Mouse (Mus musculus) heart, embryonic 13.5 days (tissue): ENCODE data around the gene Prpf40b. TPM values are rescaled to one million over a fixed set of nuclear protein-coding genes. Genes with fewer than 3 reads are reported as not detected.

ENCODE experiments used
- ATAC-seq: fragments of 200-750 bp; cut with Nextera tagmentation; 2 replicates; pipeline ENCODE4 v1.8.0; 2017; ENCODE audit warnings: moderate TSS enrichment; ENCODE audit not compliant: insufficient number of reproducible peaks, low FRiP score, low TSS enrichment; ENCODE audit errors: extremely low read depth
- H3K27ac ChIP-seq: fragments of 300-500 bp; sonication (generic); replicated peaks from 2 replicates; pipeline ENCODE4 v1.5.1; 2015; ENCODE audit warnings: moderate library complexity, mild to moderate bottlenecking, inconsistent platforms
- H3K27me3 ChIP-seq: fragments of 300-500 bp; sonication (generic); replicated peaks from 2 replicates; pipeline ENCODE4 v1.6.1; 2015; ENCODE audit warnings: mild to moderate bottlenecking, inconsistent platforms
- H3K36me3 ChIP-seq: fragments of 300-500 bp; sonication (generic); 2 replicates; pipeline ENCODE4 v1.6.1; 2015; ENCODE audit warnings: mild to moderate bottlenecking, inconsistent platforms
- H3K4me1 ChIP-seq: fragments of 300-500 bp; sonication (generic); 2 replicates; pipeline ENCODE4 v1.6.1; 2015; ENCODE audit warnings: inconsistent platforms
- H3K4me2 ChIP-seq: fragments of 300-500 bp; sonication (generic); 2 replicates; pipeline ENCODE4 v1.6.1; 2015; ENCODE audit warnings: inconsistent platforms, mild to moderate bottlenecking, moderate library complexity
- H3K4me3 ChIP-seq: fragments of 300-500 bp; sonication (generic); 2 replicates; pipeline ENCODE4 v1.5.1; 2015; ENCODE audit warnings: moderate library complexity, mild to moderate bottlenecking, inconsistent platforms
- H3K9ac ChIP-seq: fragments of 300-500 bp; sonication (generic); 2 replicates; pipeline ENCODE4 v1.6.1; 2015; ENCODE audit warnings: inconsistent platforms, mild to moderate bottlenecking, moderate library complexity
- H3K9me3 ChIP-seq: fragments of 300-500 bp; sonication (generic); 2 replicates; pipeline ENCODE4 v1.6.1; 2016; ENCODE audit warnings: inconsistent platforms
- WGBS: fragments of 180-500 bp; shearing (Covaris S2); methylation state at CpG from one replicate; pipeline ENCODE4 v1.1.7; 2015; ENCODE audit warnings: mixed read lengths; 5-methylcytosine and 5-hydroxymethylcytosine counted together
- polyA plus RNA-seq: library from polyadenylated mRNA; unstranded; fragments of >200 nt; fragmentation: Nextera tagmentation; extraction: Ambion mirVana; gene quantifications from 2 replicates; pipeline ENCODE4 v1.2.1, GENCODE M21; 2015

Gene Prpf40b
- polyA plus RNA-seq, 1 experiment from 2014 or later, result 41.5 TPM

DNA sequence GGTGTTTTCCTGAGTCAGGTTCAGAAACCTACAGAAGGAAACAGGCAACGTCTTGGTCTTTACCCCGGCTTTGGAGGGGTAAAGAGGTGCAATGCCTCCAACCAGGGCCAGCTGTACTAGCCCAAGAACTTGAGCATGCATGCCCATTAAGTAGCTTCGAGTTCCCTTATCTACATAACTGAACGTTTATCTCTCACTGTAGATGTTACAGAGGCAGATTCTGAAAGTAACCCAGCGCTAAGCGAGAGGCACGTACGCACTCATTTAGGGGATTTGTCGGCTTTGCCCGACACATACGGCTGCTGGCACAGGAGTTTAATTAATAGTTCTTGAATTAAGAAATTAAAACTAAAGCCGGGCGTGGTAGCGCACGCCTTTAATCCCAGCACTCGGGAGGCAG, 600 bp upstream of the Prpf40b start:
- H3K4me2 ChIP-seq, result peak overlapping the region; percentile 77
- no peaks in the 10 kb centered on the region for H3K27me3 ChIP-seq
- no peaks in the 10 kb centered on the region for H3K36me3 ChIP-seq
- peak overlapping the region; percentile 87; the same call in 1 of the 2 replicates for H3K27ac ChIP-seq
- ATAC-seq, result no peak
- WGBS, result 16% methylated on average over 16 of the region's 16 CpGs
- peaks cover 24% of the 10 kb centered on the region for H3K4me1 ChIP-seq
- peak overlapping the region; percentile 83 for H3K9ac ChIP-seq
- peak overlapping the region; percentile 67 for H3K4me3 ChIP-seq
- no peaks in the 10 kb centered on the region for H3K9me3 ChIP-seq

DNA sequence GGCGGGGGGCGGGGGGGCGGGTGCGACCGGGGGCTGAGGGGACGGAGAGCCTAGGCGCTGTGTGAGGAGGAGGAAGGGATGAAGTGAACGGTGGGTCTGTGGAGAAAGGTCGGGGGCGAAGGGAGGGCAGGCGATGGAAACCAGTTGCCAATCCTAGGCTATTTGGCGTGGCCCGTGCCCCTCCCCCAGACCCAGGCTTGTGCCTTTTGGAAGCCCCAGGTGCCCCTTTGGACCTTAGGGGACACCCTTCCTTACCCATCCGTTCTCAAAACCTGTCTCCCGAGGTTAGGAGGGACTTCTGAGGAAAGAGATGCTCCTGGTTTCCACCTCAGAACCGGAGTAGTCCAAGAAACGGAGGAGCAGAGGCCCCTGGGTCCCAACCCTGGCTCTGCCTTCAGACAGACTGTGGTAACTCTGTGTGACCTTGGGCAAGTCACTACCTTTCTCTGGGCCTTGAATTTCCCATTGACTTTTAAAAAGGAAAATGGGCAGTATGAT, 646 bp downstream of the Prpf40b start, which contains the start of gene Fam186b:
Fam186b (minus strand) TSS at position 405 of the 498 bp plus-strand sequence.
- ATAC-seq, result peak; percentile 22; the same call in 1 of the 2 replicates

DNA sequence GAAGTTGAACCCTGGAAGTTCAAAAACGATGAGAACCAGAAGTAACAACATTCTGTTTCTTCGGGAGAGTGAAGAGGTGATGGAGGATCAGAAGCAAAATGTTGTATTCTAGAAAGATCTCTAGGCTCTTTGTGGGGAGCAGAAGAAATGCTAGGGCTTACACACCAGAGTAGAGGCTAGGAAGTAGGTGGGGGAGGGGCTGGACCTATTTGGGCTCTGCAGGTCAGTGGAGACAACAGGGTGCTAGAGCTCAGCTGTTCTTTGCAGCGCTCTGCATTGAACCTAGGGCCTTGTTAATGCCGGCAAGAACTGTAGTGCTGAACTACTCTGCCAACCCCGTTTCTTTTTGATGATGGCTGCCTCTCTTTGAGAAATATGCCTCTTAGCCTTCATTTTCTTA, 1.3 kb downstream of the Prpf40b start:
- Histone ChIP-seq H3K36me3 (peaks cover 10% of the 10 kb centered on the region; the same call in 1 of the 2 replicates), H3K9ac (0 out of 2 replicates have a peak overlapping the region, but pooled peaks have one; percentile 83), H3K4me2 (peak overlapping the region; percentile 77), H3K9me3 (no peaks in the 10 kb centered on the region), H3K4me1 (peaks cover 24% of the 10 kb centered on the region), H3K27ac (peak overlapping the region; percentile 87; the same call in 1 of the 2 replicates), H3K4me3 (peak overlapping the region; percentile 67), H3K27me3 (no peaks in the 10 kb centered on the region)
- ATAC-seq, result no peak
- WGBS, result 41% methylated on average over 5 of the region's 5 CpGs

More for the DNA sequence above, 646 bp downstream of the Prpf40b start, which contains the start of gene Fam186b:
- H3K4me1 ChIP-seq, result peaks cover 24% of the 10 kb centered on the region
- H3K9me3 ChIP-seq, result no peaks in the 10 kb centered on the region
- peak within 1 kb of the TSS; percentile 83 for H3K9ac ChIP-seq
- peak within 1 kb of the TSS; percentile 87 for H3K27ac ChIP-seq
- peak within 1 kb of the TSS; percentile 67 for H3K4me3 ChIP-seq
- H3K4me2 ChIP-seq, result peak within 1 kb of the TSS; percentile 77
- H3K36me3 ChIP-seq, result peaks cover 10% of the 10 kb centered on the region; the same call in 1 of the 2 replicates
- no peaks in the 10 kb centered on the region for H3K27me3 ChIP-seq
- WGBS, result 2% methylated on average over 14 of the region's 17 CpGs

DNA sequence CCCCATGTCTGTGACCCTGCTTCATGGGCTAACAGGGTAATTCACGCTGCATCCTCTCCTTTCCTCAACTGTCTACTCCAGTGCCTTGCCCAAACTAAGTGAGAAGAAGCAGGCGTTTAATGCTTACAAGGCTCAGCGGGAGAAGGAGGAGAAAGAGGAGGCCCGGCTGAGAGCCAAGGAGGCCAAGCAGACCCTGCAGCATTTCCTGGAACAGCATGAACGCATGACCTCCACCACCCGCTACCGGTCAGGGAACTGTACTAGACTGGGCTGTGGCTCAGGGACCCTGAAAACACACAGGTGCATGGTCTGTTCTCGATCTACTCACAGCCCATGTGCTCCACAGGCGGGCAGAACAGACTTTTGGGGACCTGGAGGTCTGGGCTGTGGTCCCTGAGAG, 12.6 kb downstream of the Prpf40b start:
- no peak overlapping the region for H3K9ac ChIP-seq
- WGBS, result 81% methylated on average over 9 of the region's 9 CpGs
- no peak overlapping the region for H3K4me2 ChIP-seq
- no peak for ATAC-seq
- H3K27me3 ChIP-seq, result no peaks in the 10 kb centered on the region
- H3K4me3 ChIP-seq, result no peak overlapping the region
- H3K27ac ChIP-seq, result no peak overlapping the region
- H3K4me1 ChIP-seq, result no peaks in the 10 kb centered on the region
- H3K36me3 ChIP-seq, result peaks cover 98% of the 10 kb centered on the region
- no peaks in the 10 kb centered on the region for H3K9me3 ChIP-seq

DNA sequence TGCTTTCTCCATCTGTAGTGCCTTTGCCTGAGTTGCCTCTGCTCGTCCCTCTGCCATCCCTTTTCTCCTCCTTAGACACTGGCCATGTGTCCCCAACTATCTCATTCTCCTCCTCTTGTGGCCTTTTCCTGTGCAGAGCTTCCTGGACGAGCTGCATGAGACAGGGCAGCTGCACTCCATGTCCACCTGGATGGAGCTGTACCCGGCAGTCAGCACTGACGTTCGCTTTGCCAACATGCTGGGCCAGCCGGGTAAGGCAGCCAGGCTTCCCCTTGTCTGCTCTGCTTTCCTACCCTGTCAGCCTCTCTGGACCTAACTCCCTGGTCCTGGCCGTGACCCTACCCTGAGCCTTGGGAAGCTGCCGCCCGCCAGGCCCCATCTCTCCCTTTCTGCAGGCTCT, 14.7 kb downstream of the Prpf40b start:
- Histone ChIP-seq H3K9me3 (no peaks in the 10 kb centered on the region), H3K27me3 (no peaks in the 10 kb centered on the region), H3K4me3 (no peak overlapping the region), H3K4me1 (no peaks in the 10 kb centered on the region), H3K9ac (no peak overlapping the region), H3K27ac (no peak overlapping the region), H3K4me2 (no peak overlapping the region), H3K36me3 (peaks cover 98% of the 10 kb centered on the region)
- WGBS, result 82% methylated on average over 9 of the region's 9 CpGs
- ATAC-seq, result no peak

DNA sequence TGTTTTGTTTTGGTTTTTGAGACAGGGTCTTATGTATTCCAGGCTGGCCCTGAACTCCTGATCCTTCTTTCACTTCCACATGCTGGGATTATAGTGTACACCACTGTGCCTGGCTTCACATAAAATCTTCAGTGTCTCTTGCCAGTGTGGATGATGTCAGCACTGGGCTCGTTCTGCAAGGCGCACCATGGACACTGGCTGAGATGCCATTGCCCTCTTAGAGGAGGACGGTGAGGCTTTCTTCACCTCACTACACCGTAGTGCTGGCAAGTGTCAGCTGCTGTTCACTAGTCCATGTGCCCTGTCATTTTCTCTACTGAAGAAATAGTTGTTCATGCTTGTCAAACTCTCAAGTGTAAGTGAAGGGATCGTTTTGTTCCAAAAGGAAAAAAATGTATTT, 15.7 kb downstream of the Prpf40b start:
- 81% methylated on average over 5 of the region's 5 CpGs for WGBS
- no peak overlapping the region for H3K4me3 ChIP-seq
- peaks cover 98% of the 10 kb centered on the region for H3K36me3 ChIP-seq
- H3K9me3 ChIP-seq, result no peaks in the 10 kb centered on the region
- H3K9ac ChIP-seq, result no peak overlapping the region
- H3K27ac ChIP-seq, result no peak overlapping the region
- no peaks in the 10 kb centered on the region for H3K4me1 ChIP-seq
- no peak overlapping the region for H3K4me2 ChIP-seq
- H3K27me3 ChIP-seq, result no peaks in the 10 kb centered on the region
- no peak for ATAC-seq

DNA sequence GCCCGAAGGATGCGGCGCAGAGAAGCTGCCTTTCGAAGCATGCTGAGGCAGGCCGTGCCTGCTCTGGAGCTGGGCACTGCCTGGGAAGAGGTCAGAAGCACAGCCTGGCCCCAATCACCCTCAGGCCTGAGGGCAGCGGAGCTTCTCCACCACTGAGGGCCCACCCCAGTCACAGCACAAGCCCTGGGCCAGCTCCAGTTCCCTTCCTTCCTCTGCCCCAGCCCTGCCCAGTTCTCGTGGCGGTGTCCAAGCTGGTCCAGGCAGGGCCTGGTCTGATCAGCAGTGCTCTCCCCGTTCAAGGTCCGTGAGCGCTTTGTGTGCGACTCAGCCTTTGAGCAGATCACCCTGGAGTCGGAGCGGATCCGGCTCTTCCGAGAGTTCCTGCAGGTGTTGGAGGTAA, 20.0 kb downstream of the Prpf40b start:
- H3K4me1 ChIP-seq, result peaks cover 8% of the 10 kb centered on the region
- H3K4me2 ChIP-seq, result no peak overlapping the region
- H3K4me3 ChIP-seq, result no peak overlapping the region
- no peak overlapping the region for H3K9ac ChIP-seq
- H3K27ac ChIP-seq, result no peak overlapping the region
- no peak for ATAC-seq
- H3K27me3 ChIP-seq, result no peaks in the 10 kb centered on the region
- peaks cover 98% of the 10 kb centered on the region for H3K36me3 ChIP-seq
- no peaks in the 10 kb centered on the region for H3K9me3 ChIP-seq
- WGBS, result 89% methylated on average over 16 of the region's 16 CpGs

DNA sequence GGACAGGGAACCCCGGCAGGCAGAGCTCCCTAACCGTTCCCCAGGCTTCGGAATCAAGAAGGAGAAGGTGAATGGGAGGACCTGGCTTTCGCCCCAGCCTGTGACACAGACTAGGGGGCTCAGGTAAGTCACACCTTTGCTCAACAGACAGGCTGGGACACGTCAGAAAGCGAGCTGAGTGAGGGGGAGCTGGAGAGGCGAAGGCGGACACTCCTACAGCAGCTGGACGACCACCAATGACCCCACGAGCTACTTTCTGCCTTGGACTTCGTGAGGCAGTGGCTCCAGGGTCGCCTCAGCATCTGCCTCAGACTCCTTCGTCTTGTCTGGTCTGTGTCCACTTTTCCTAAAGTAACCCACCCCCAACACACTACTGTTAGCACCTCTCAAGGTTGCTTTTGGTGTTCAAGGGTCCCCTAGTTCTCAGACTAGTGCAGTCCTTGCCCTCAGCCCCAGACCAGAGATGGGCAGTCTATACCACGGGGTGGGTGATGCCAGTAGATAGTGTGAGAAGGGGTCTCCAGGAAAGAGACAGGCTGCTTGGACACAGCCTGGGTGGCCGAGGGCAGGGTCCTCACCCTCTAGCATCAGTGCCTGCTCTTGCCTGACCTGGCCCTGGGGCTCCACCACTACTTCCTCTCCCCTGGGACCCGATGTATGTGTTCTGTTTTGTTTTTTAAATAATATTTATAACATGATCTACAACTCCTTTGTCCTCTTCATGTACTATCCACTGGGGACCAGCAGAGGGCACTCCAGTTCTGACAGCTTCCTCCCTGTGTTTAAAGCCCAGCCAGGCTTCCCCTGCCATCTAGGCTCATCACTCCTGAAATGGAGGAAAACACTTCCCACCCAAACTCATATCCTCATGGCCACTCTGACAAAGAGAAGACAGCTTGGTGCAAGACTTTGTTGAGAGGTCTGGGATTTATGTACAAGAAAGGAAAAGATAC, 21.7 kb downstream of the Prpf40b start:
- H3K4me1 ChIP-seq, result peaks cover 10% of the 10 kb centered on the region
- H3K4me2 ChIP-seq, result no peak overlapping the region
- peak overlapping the region; percentile 84 for H3K27ac ChIP-seq
- H3K9ac ChIP-seq, result no peak overlapping the region
- H3K36me3 ChIP-seq, result peaks cover 98% of the 10 kb centered on the region
- 74% methylated on average over 16 of the region's 16 CpGs for WGBS
- no peaks in the 10 kb centered on the region for H3K27me3 ChIP-seq
- no peak for ATAC-seq
- no peak overlapping the region for H3K4me3 ChIP-seq
- H3K9me3 ChIP-seq, result no peaks in the 10 kb centered on the region

DNA sequence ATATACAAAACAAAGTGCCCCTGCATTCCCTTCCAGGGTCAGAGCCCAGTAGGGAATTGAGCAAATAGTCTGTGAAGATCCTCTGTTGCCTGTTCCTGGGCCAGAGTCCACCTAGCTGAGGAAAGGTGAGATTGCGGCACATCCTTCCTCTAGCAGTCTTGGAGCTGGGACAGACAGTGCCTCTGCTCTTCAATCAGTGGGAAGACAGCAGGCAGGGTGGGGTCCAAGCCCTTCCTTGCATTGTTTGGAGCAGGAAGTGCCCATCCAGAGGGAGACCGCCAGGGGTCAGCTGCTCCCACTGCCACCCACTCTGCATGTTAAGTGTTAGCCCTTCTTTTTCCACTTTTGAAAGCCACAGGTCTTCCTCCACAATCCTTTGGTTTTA, 22.4 kb downstream of the Prpf40b start:
- 52% methylated on average over 2 of the region's 2 CpGs for WGBS
- H3K36me3 ChIP-seq, result peaks cover 98% of the 10 kb centered on the region
- no peak overlapping the region for H3K4me3 ChIP-seq
- H3K9me3 ChIP-seq, result no peaks in the 10 kb centered on the region
- H3K9ac ChIP-seq, result peak overlapping the region; percentile 58
- H3K27me3 ChIP-seq, result no peaks in the 10 kb centered on the region
- H3K27ac ChIP-seq, result peak overlapping the region; percentile 84
- H3K4me1 ChIP-seq, result peaks cover 10% of the 10 kb centered on the region
- no peak for ATAC-seq
- H3K4me2 ChIP-seq, result no peak overlapping the region

DNA sequence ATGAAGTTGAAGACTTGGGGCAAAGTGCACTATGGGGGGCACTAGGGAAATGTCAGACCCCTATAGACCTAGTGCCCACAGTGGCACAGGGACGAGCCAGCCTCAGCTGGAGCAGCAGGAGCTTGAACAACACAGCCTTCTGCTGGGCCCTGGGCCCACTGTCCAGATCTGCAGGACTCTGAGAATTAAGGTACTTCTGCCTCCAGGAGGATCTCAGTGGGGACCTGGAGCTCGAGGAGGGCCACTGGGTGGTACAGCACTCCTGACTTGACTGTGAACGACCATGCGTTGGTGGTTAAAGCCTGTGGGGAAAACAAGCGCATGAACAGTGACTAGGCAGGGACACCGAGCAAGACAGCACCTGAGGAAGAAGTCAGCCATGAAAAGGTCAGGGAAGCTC, 23.2 kb downstream of the Prpf40b start:
- H3K4me3 ChIP-seq, result no peak overlapping the region
- ATAC-seq, result no peak
- no peaks in the 10 kb centered on the region for H3K9me3 ChIP-seq
- H3K4me2 ChIP-seq, result no peak overlapping the region
- peaks cover 98% of the 10 kb centered on the region for H3K36me3 ChIP-seq
- peak overlapping the region; percentile 58 for H3K9ac ChIP-seq
- H3K27me3 ChIP-seq, result no peaks in the 10 kb centered on the region
- WGBS, result 79% methylated on average over 6 of the region's 6 CpGs
- H3K4me1 ChIP-seq, result peaks cover 10% of the 10 kb centered on the region
- peak overlapping the region; percentile 84 for H3K27ac ChIP-seq

DNA sequence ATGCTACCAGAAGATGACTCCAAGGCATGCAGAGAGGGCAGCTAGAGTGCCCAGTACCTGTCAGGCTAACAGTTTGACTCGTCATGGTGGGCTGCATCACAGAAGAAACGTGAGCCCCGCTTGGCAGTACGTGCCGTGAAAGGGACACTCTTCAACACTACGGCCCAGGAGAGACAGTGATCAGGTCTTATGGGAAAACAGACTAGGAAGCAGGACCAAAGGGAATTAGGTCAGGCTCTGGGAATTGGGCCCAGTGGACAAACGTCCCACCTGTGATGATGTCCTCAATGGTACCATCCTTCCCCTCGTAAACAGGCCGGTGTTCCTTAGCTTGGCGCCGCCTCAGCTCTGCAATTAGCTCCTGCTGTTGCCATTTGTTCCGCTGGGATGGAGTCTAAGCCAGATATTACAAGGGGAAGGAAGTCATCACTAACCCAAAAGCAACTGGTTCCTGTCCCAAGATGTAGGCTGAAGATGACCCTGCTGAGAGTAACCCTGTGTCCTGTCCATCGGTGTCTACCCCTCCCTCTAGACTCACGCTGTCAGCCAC, 24.0 kb downstream of the Prpf40b start:
- Histone ChIP-seq H3K27me3 (no peaks in the 10 kb centered on the region), H3K9me3 (no peaks in the 10 kb centered on the region), H3K36me3 (peaks cover 99% of the 10 kb centered on the region)

More for the DNA sequence above, 24.0 kb downstream of the Prpf40b start:
- whole genome bisulfite sequencing, result 84% methylated on average over 14 of the region's 14 CpGs
- Histone ChIP-seq H3K4me2 (no peak overlapping the region), H3K9ac (no peak overlapping the region), H3K4me1 (peaks cover 10% of the 10 kb centered on the region), H3K4me3 (no peak overlapping the region), H3K27ac (peak overlapping the region; percentile 84)
- no peak for ATAC-seq
